Comparison of ENCODE assay signal across 16 mouse cellular contexts in genomic region chr17:48935201-48935600, GRCm38 (mm10). TPM values are rescaled to one million over a fixed set of nuclear protein-coding genes. Genes with fewer than 3 reads are reported as not detected.
DNase-seq lines count a peak whose midpoint lies in the region; ATAC-seq and TF ChIP-seq lines count a peak whose summit lies in the region.
"Had no signal": no experiment of that assay in that cellular context is flagged by ENCODE, and none has a peak within 500 bp of the region (broad histone marks: within the 10 kb centered on the region; RNA-seq: fewer than 3 reads in every experiment).

No protein-coding gene starts in this region.

- WGBS in hindbrain, embryonic 13.5 days: 80% methylated on average over 8 of the region's 8 CpGs
- WGBS in hindbrain, embryonic 10.5 days: 84% methylated on average over 8 of the region's 8 CpGs
- 81% methylated on average over 8 of the region's 8 CpGs for WGBS in hindbrain, embryonic 16.5 days
- 86% methylated on average over 8 of the region's 8 CpGs for WGBS in midbrain, embryonic 16.5 days

- no peak for TF ChIP-seq CTCF in cortical plate, adult 2 months (IDR thresholded peaks at IDR 0.05; ENCODE audit: extremely low read depth, insufficient read depth, low read length)

- H3K4me3 ChIP-seq in hindbrain, embryonic 13.5 days: no peak overlapping the region
- no peak overlapping the region for H3K4me3 ChIP-seq in hindbrain, embryonic 10.5 days
- peak overlapping the region; percentile 64 for H3K4me3 ChIP-seq in cortical plate, adult 2 months (ENCODE audit: insufficient read depth, low read length)
- peak overlapping the region; percentile 58 for H3K4me3 ChIP-seq in hindbrain, embryonic 16.5 days (ENCODE audit: low read length)
- peak overlapping the region; percentile 68; the same call in 1 of the 2 replicates for H3K4me3 ChIP-seq in midbrain, embryonic 16.5 days (ENCODE audit: low read depth, low read length)
- H3K4me3 ChIP-seq: embryonic facial prominence, embryonic 13.5 days; heart, embryonic 13.5 days; liver, embryonic 12.5 days had no signal

- H3K9ac ChIP-seq in hindbrain, embryonic 13.5 days: no peak overlapping the region
- H3K9ac ChIP-seq in hindbrain, embryonic 16.5 days (ENCODE audit: low read depth, low read length): no peak overlapping the region
- peak overlapping the region; percentile 22; the same call in 1 of the 2 replicates for H3K9ac ChIP-seq in midbrain, embryonic 16.5 days (ENCODE audit: low read depth, low read length)
- H3K9ac ChIP-seq: embryonic facial prominence, embryonic 13.5 days; heart, embryonic 13.5 days; liver, embryonic 12.5 days had no signal

- H3K4me1 ChIP-seq in hindbrain, embryonic 13.5 days (replicated peaks): peaks cover 38% of the 10 kb centered on the region
- H3K4me1 ChIP-seq in hindbrain, embryonic 10.5 days (replicated peaks): peaks cover 28% of the 10 kb centered on the region
- H3K4me1 ChIP-seq in cortical plate, adult 2 months (ENCODE audit: control insufficient read depth, insufficient read depth, low read length): peaks cover 2% of the 10 kb centered on the region
- H3K4me1 ChIP-seq in hindbrain, embryonic 16.5 days (ENCODE audit: control insufficient read depth, insufficient read depth, low read depth, low read length): peaks cover 10% of the 10 kb centered on the region
- H3K4me1 ChIP-seq in midbrain, embryonic 16.5 days (ENCODE audit: control insufficient read depth, insufficient read depth, low read length): peaks cover 28% of the 10 kb centered on the region

- H3K9me3 ChIP-seq in hindbrain, embryonic 13.5 days: no peaks in the 10 kb centered on the region
- no peaks in the 10 kb centered on the region for H3K9me3 ChIP-seq in hindbrain, embryonic 10.5 days
- no peaks in the 10 kb centered on the region for H3K9me3 ChIP-seq in hindbrain, embryonic 16.5 days (ENCODE audit: control insufficient read depth, low read length)
- H3K9me3 ChIP-seq in midbrain, embryonic 16.5 days (replicated peaks; ENCODE audit: control insufficient read depth, low read length, poor library complexity, severe bottlenecking): no peaks in the 10 kb centered on the region
- H3K9me3 ChIP-seq: embryonic facial prominence, embryonic 13.5 days; heart, embryonic 13.5 days; liver, embryonic 12.5 days had no signal

- H3K4me2 ChIP-seq in hindbrain, embryonic 13.5 days: peak overlapping the region; percentile 81
- H3K4me2 ChIP-seq in hindbrain, embryonic 16.5 days (ENCODE audit: low read length): peak overlapping the region; percentile 70
- peak overlapping the region; percentile 72 for H3K4me2 ChIP-seq in midbrain, embryonic 16.5 days (ENCODE audit: low read length)
- H3K4me2 ChIP-seq: embryonic facial prominence, embryonic 13.5 days; heart, embryonic 13.5 days; liver, embryonic 12.5 days had no signal

- no peak for TF ChIP-seq POLR2A in cortical plate, adult 2 months (IDR thresholded peaks at IDR 0.05; ENCODE audit: extremely low read depth, insufficient read depth, low read length)

- no peaks in the 10 kb centered on the region for H3K36me3 ChIP-seq in hindbrain, embryonic 13.5 days
- H3K36me3 ChIP-seq in hindbrain, embryonic 10.5 days: no peaks in the 10 kb centered on the region
- no peaks in the 10 kb centered on the region for H3K36me3 ChIP-seq in hindbrain, embryonic 16.5 days (ENCODE audit: control insufficient read depth, insufficient read depth, low read length)
- H3K36me3 ChIP-seq in midbrain, embryonic 16.5 days (ENCODE audit: control insufficient read depth, insufficient read depth, low read length): no peaks in the 10 kb centered on the region
- H3K36me3 ChIP-seq: embryonic facial prominence, embryonic 13.5 days; heart, embryonic 13.5 days; liver, embryonic 12.5 days had no signal

- peaks cover 25% of the 10 kb centered on the region for H3K27me3 ChIP-seq in hindbrain, embryonic 13.5 days
- H3K27me3 ChIP-seq in hindbrain, embryonic 10.5 days (ENCODE audit: insufficient read depth, poor library complexity, severe bottlenecking): peaks cover 41% of the 10 kb centered on the region
- no peaks in the 10 kb centered on the region for H3K27me3 ChIP-seq in hindbrain, embryonic 16.5 days (replicated peaks; ENCODE audit: control insufficient read depth, insufficient read depth, low read length)
- no peaks in the 10 kb centered on the region for H3K27me3 ChIP-seq in midbrain, embryonic 16.5 days (ENCODE audit: control insufficient read depth, insufficient read depth, low read depth, low read length)

- DNase-seq in hindbrain, embryonic 10.5 days (ENCODE audit: low spot score): no peak
- DNase-seq in liver: no peak
- DNase-seq in urinary bladder, postnatal 25 days (ENCODE audit: low spot score): no peak
- DNase-seq: adrenal gland, postnatal 25 days; cerebellum, postnatal 36 days; gastrocnemius, postnatal 14 days; retina, postnatal 1 day had no signal

- ATAC-seq in hindbrain, embryonic 13.5 days (ENCODE audit: low FRiP score): no peak
- no peak for ATAC-seq in hindbrain, embryonic 16.5 days
- no peak for ATAC-seq in midbrain, embryonic 16.5 days
- ATAC-seq: inflammation-experienced regulatory T-cells, adult 6 months; liver, embryonic 12.5 days had no signal

- no peak overlapping the region for H3K27ac ChIP-seq in hindbrain, embryonic 13.5 days
- H3K27ac ChIP-seq in hindbrain, embryonic 10.5 days: no peak overlapping the region
- no peak overlapping the region for H3K27ac ChIP-seq in cortical plate, adult 2 months (ENCODE audit: insufficient read depth, low read length)
- no peak overlapping the region for H3K27ac ChIP-seq in hindbrain, embryonic 16.5 days (ENCODE audit: low read depth, low read length)
- no peak overlapping the region for H3K27ac ChIP-seq in midbrain, embryonic 16.5 days (ENCODE audit: low read length)
- H3K27ac ChIP-seq: embryonic facial prominence, embryonic 13.5 days; heart, embryonic 13.5 days; liver, embryonic 12.5 days; stomach, postnatal 0 days had no signal

RNA-seq across cellular contexts. Expression of gene Lrfn2, which starts 3.0 kb away (rescaled TPM):
- polyA plus RNA-seq in hindbrain, embryonic 13.5 days (2015; fragmentation: Nextera tagmentation; extraction: Ambion mirVana): 6.5 and 7.0 TPM in 2 replicates
- polyA plus RNA-seq in hindbrain, embryonic 10.5 days (2016; fragmentation: Nextera tagmentation; extraction: Ambion mirVana): 0.37 and 0.54 TPM in 2 replicates
- polyA plus RNA-seq in cortical plate, adult 2 months (2012; rRNA removed): 13.2 and 13.4 TPM in 2 replicates
- polyA plus RNA-seq in hindbrain, embryonic 16.5 days (2015; fragmentation: Nextera tagmentation; extraction: Ambion mirVana): 13.2 and 14.0 TPM in 2 replicates
- 13.3 and 14.7 TPM in 2 replicates for polyA plus RNA-seq in midbrain, embryonic 16.5 days (2015; fragmentation: Nextera tagmentation; extraction: Ambion mirVana)
- polyA plus RNA-seq: inflammation-experienced regulatory T-cells, adult 6 months had no signal

Comparison
In these comparisons a context has a peak if more than half of its experiments do, and no peak if none do; other contexts are left out.
1. H3K4me3 ChIP-seq: peak in cortical plate, adult 2 months (single experiment), hindbrain, embryonic 16.5 days (single experiment) and midbrain, embryonic 16.5 days (single experiment); none in hindbrain, embryonic 13.5 days (single experiment) and hindbrain, embryonic 10.5 days (single experiment).
2. Peak in every context shown above with its lines, with median percentiles within 50 percentile points of each other: H3K4me2 ChIP-seq.